Mouse (Mus musculus) lung, postnatal 0 days (tissue): ENCODE measurements around the gene Fpgs.

Experiments used
- CTCF ChIP-seq: IDR thresholded peaks from 2 replicates; pipeline ENCODE4 v1.5.1; 2016; ENCODE audit warnings: antibody characterized with exemption, mild to moderate bottlenecking
- EP300 ChIP-seq: IDR thresholded peaks from 2 replicates; pipeline ENCODE4 v1.6.1; 2016; ENCODE audit warnings: antibody characterized with exemption, mild to moderate bottlenecking, control low read depth

DNA sequence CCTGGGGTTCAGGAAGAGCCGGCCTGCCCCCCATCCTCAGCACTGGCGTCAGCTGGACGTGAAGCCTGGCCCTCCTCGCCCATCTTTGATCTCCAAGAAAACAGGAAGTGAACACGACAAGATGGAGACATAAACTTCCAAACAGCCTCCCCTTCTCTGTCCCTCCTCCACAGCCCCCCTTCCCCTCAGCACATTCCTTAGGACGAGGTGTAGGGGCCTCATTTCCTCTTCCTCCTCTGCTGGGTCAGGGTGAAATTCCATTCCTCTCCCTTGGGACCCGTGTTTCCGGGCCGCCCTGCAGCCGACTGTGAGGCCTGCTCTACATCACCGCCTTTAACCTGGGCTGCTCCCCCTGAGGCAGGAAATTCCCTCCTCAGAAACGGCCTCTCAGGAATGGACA, 48.1 kb downstream of the Fpgs start:
- TF ChIP-seq CTCF (no peak), EP300 (peak; percentile 88)
